Mouse (Mus musculus): ENCODE measurements around the gene Klhl22. TPM values are rescaled to one million over a fixed set of nuclear protein-coding genes. Genes with fewer than 3 reads are reported as not detected.

The Klhl22 gene
- polyA plus RNA-seq, 1 experiment from 2014 or later = 86.0 TPM

GRCm38 (mm10) chr16:17761074-17761473, 1.7 kb downstream of the Klhl22 start:
- H3K9me3 ChIP-seq (replicated peaks; ENCODE audit: control insufficient read depth, low read length, poor library complexity, severe bottlenecking) = no peaks in the 10 kb centered on the region
- WGBS = 70% methylated on average over 1 of the region's 1 CpGs
- H3K27ac ChIP-seq (ENCODE audit: low read length) = no peak overlapping the region
- peak overlapping the region; percentile 79; the same call in 1 of the 2 replicates for H3K4me2 ChIP-seq (ENCODE audit: low read length)
- H3K36me3 ChIP-seq (ENCODE audit: control insufficient read depth, insufficient read depth, low read length) = peaks cover 4% of the 10 kb centered on the region; the same call in 1 of the 2 replicates
- H3K4me3 ChIP-seq (ENCODE audit: low read depth, low read length) = peak overlapping the region; percentile 63; the same call in 1 of the 2 replicates
- no peak for ATAC-seq
- no peaks in the 10 kb centered on the region for H3K27me3 ChIP-seq (ENCODE audit: control insufficient read depth, insufficient read depth, low read depth, low read length)
- H3K4me1 ChIP-seq (ENCODE audit: control insufficient read depth, insufficient read depth, low read length) = peaks cover 31% of the 10 kb centered on the region
- no peak overlapping the region for H3K9ac ChIP-seq (ENCODE audit: low read depth, low read length)

- ATAC-seq = no peak
- Histone ChIP-seq H3K9ac (ENCODE audit: low read depth, low read length) (no peak overlapping the region), H3K9me3 (replicated peaks; ENCODE audit: control insufficient read depth, low read length, poor library complexity, severe bottlenecking) (no peaks in the 10 kb centered on the region), H3K27me3 (ENCODE audit: control insufficient read depth, insufficient read depth, low read depth, low read length) (no peaks in the 10 kb centered on the region), H3K36me3 (ENCODE audit: control insufficient read depth, insufficient read depth, low read length) (peaks cover 13% of the 10 kb centered on the region), H3K4me2 (ENCODE audit: low read length) (no peak overlapping the region), H3K27ac (ENCODE audit: low read length) (no peak overlapping the region), H3K4me3 (ENCODE audit: low read depth, low read length) (no peak overlapping the region), H3K4me1 (ENCODE audit: control insufficient read depth, insufficient read depth, low read length) (peaks cover 25% of the 10 kb centered on the region)
- 89% methylated on average over 4 of the region's 4 CpGs for WGBS
Measured at GRCm38 (mm10) chr16:17764108-17764511, 4.7 kb downstream of the Klhl22 start.

GRCm38 (mm10) chr16:17768834-17769233, 9.4 kb downstream of the Klhl22 start:
- Histone ChIP-seq H3K27me3 (ENCODE audit: control insufficient read depth, insufficient read depth, low read depth, low read length) (no peaks in the 10 kb centered on the region), H3K4me2 (ENCODE audit: low read length) (no peak overlapping the region), H3K4me1 (ENCODE audit: control insufficient read depth, insufficient read depth, low read length) (no peaks in the 10 kb centered on the region), H3K9me3 (replicated peaks; ENCODE audit: control insufficient read depth, low read length, poor library complexity, severe bottlenecking) (no peaks in the 10 kb centered on the region), H3K9ac (ENCODE audit: low read depth, low read length) (no peak overlapping the region), H3K27ac (ENCODE audit: low read length) (no peak overlapping the region), H3K4me3 (ENCODE audit: low read depth, low read length) (no peak overlapping the region), H3K36me3 (ENCODE audit: control insufficient read depth, insufficient read depth, low read length) (peaks cover 23% of the 10 kb centered on the region)
- ATAC-seq = no peak
- 90% methylated on average over 7 of the region's 7 CpGs for WGBS

GRCm38 (mm10) chr16:17771117-17771865, 11.9 kb downstream of the Klhl22 start:
- Histone ChIP-seq H3K9me3 (replicated peaks; ENCODE audit: control insufficient read depth, low read length, poor library complexity, severe bottlenecking) (no peaks in the 10 kb centered on the region), H3K27me3 (ENCODE audit: control insufficient read depth, insufficient read depth, low read depth, low read length) (no peaks in the 10 kb centered on the region), H3K4me3 (ENCODE audit: low read depth, low read length) (no peak overlapping the region), H3K4me1 (ENCODE audit: control insufficient read depth, insufficient read depth, low read length) (no peaks in the 10 kb centered on the region), H3K36me3 (ENCODE audit: control insufficient read depth, insufficient read depth, low read length) (peaks cover 21% of the 10 kb centered on the region), H3K4me2 (ENCODE audit: low read length) (no peak overlapping the region), H3K9ac (ENCODE audit: low read depth, low read length) (no peak overlapping the region), H3K27ac (ENCODE audit: low read length) (no peak overlapping the region)
- 78% methylated on average over 4 of the region's 4 CpGs for WGBS
- ATAC-seq = no peak

- peaks cover 24% of the 10 kb centered on the region for H3K36me3 ChIP-seq (ENCODE audit: control insufficient read depth, insufficient read depth, low read length)
Measured at GRCm38 (mm10) chr16:17776828-17777227, 17.4 kb downstream of the Klhl22 start.

GRCm38 (mm10) chr16:17778223-17778622, 18.8 kb downstream of the Klhl22 start:
- no peak overlapping the region for H3K9ac ChIP-seq (ENCODE audit: low read depth, low read length)
- H3K4me1 ChIP-seq (ENCODE audit: control insufficient read depth, insufficient read depth, low read length) = no peaks in the 10 kb centered on the region
- peaks cover 21% of the 10 kb centered on the region for H3K36me3 ChIP-seq (ENCODE audit: control insufficient read depth, insufficient read depth, low read length)
- ATAC-seq = no peak
- 79% methylated on average over 4 of the region's 4 CpGs for WGBS
- H3K27ac ChIP-seq (ENCODE audit: low read length) = no peak overlapping the region
- H3K9me3 ChIP-seq (replicated peaks; ENCODE audit: control insufficient read depth, low read length, poor library complexity, severe bottlenecking) = no peaks in the 10 kb centered on the region
- H3K4me3 ChIP-seq (ENCODE audit: low read depth, low read length) = no peak overlapping the region
- H3K27me3 ChIP-seq (ENCODE audit: control insufficient read depth, insufficient read depth, low read depth, low read length) = no peaks in the 10 kb centered on the region
- no peak overlapping the region for H3K4me2 ChIP-seq (ENCODE audit: low read length)

More at GRCm38 (mm10) chr16:17776828-17777227, 17.4 kb downstream of the Klhl22 start:
- Histone ChIP-seq H3K9ac (ENCODE audit: low read depth, low read length) (no peak overlapping the region), H3K4me3 (ENCODE audit: low read depth, low read length) (no peak overlapping the region), H3K27ac (ENCODE audit: low read length) (no peak overlapping the region), H3K9me3 (replicated peaks; ENCODE audit: control insufficient read depth, low read length, poor library complexity, severe bottlenecking) (no peaks in the 10 kb centered on the region), H3K4me2 (ENCODE audit: low read length) (no peak overlapping the region), H3K27me3 (ENCODE audit: control insufficient read depth, insufficient read depth, low read depth, low read length) (no peaks in the 10 kb centered on the region), H3K4me1 (ENCODE audit: control insufficient read depth, insufficient read depth, low read length) (no peaks in the 10 kb centered on the region)
- no peak for ATAC-seq
- 62% methylated on average over 11 of the region's 11 CpGs for WGBS

- WGBS = 79% methylated on average over 1 of the region's 1 CpGs
- no peak for ATAC-seq
- H3K4me3 ChIP-seq (ENCODE audit: low read depth, low read length) = no peak overlapping the region
- H3K9ac ChIP-seq (ENCODE audit: low read depth, low read length) = no peak overlapping the region
- H3K27ac ChIP-seq (ENCODE audit: low read length) = no peak overlapping the region
- H3K9me3 ChIP-seq (replicated peaks; ENCODE audit: control insufficient read depth, low read length, poor library complexity, severe bottlenecking) = no peaks in the 10 kb centered on the region
- peaks cover 29% of the 10 kb centered on the region for H3K36me3 ChIP-seq (ENCODE audit: control insufficient read depth, insufficient read depth, low read length)
- H3K4me1 ChIP-seq (ENCODE audit: control insufficient read depth, insufficient read depth, low read length) = no peaks in the 10 kb centered on the region
- H3K27me3 ChIP-seq (ENCODE audit: control insufficient read depth, insufficient read depth, low read depth, low read length) = no peaks in the 10 kb centered on the region
- no peak overlapping the region for H3K4me2 ChIP-seq (ENCODE audit: low read length)
Measured at GRCm38 (mm10) chr16:17779692-17780091, 20.3 kb downstream of the Klhl22 start.

GRCm38 (mm10) chr16:17785337-17785736, 25.9 kb downstream of the Klhl22 start:
- Histone ChIP-seq H3K4me1 (ENCODE audit: control insufficient read depth, insufficient read depth, low read length) (no peaks in the 10 kb centered on the region), H3K9ac (ENCODE audit: low read depth, low read length) (no peak overlapping the region), H3K4me3 (ENCODE audit: low read depth, low read length) (no peak overlapping the region), H3K27ac (ENCODE audit: low read length) (no peak overlapping the region), H3K27me3 (ENCODE audit: control insufficient read depth, insufficient read depth, low read depth, low read length) (no peaks in the 10 kb centered on the region), H3K9me3 (replicated peaks; ENCODE audit: control insufficient read depth, low read length, poor library complexity, severe bottlenecking) (no peaks in the 10 kb centered on the region), H3K36me3 (ENCODE audit: control insufficient read depth, insufficient read depth, low read length) (peaks cover 36% of the 10 kb centered on the region), H3K4me2 (ENCODE audit: low read length) (no peak overlapping the region)
- no peak for ATAC-seq
- WGBS = 64% methylated on average over 3 of the region's 3 CpGs

- no peaks in the 10 kb centered on the region for H3K9me3 ChIP-seq (replicated peaks; ENCODE audit: control insufficient read depth, low read length, poor library complexity, severe bottlenecking)
- H3K4me3 ChIP-seq (ENCODE audit: low read depth, low read length) = no peak overlapping the region
- no peak overlapping the region for H3K9ac ChIP-seq (ENCODE audit: low read depth, low read length)
- peaks cover 8% of the 10 kb centered on the region for H3K4me1 ChIP-seq (ENCODE audit: control insufficient read depth, insufficient read depth, low read length)
- ATAC-seq = no peak
- no peak overlapping the region for H3K4me2 ChIP-seq (ENCODE audit: low read length)
- H3K36me3 ChIP-seq (ENCODE audit: control insufficient read depth, insufficient read depth, low read length) = peaks cover 29% of the 10 kb centered on the region
- no peak overlapping the region for H3K27ac ChIP-seq (ENCODE audit: low read length)
- peaks cover 17% of the 10 kb centered on the region for H3K27me3 ChIP-seq (ENCODE audit: control insufficient read depth, insufficient read depth, low read depth, low read length)
- WGBS = 71% methylated on average over 3 of the region's 3 CpGs
Measured at GRCm38 (mm10) chr16:17792728-17793127, 33.3 kb downstream of the Klhl22 start.

Data from midbrain, embryonic 16.5 days (tissue).